Mouse (Mus musculus) brain, embryonic 14.5 days (tissue): ENCODE results near the gene Micu1.

Source experiments
- CTCF ChIP-seq: fragments of 200-500 bp; IDR thresholded peaks from 2 replicates; pipeline ENCODE4 v1.5.1; 2012; ENCODE audit warnings: inconsistent platforms, mild to moderate bottlenecking, moderate library complexity, borderline replicate concordance; ENCODE audit not compliant: insufficient read depth, insufficient read length; ENCODE audit errors: extremely low read depth
- POLR2A ChIP-seq: fragments of 200-500 bp; IDR thresholded peaks from 2 replicates; pipeline ENCODE4 v1.6.1; 2012; ENCODE audit warnings: mild to moderate bottlenecking, inconsistent platforms, borderline replicate concordance; ENCODE audit not compliant: poor library complexity, insufficient read depth, insufficient read length, severe bottlenecking; ENCODE audit errors: extremely low read depth

DNA sequence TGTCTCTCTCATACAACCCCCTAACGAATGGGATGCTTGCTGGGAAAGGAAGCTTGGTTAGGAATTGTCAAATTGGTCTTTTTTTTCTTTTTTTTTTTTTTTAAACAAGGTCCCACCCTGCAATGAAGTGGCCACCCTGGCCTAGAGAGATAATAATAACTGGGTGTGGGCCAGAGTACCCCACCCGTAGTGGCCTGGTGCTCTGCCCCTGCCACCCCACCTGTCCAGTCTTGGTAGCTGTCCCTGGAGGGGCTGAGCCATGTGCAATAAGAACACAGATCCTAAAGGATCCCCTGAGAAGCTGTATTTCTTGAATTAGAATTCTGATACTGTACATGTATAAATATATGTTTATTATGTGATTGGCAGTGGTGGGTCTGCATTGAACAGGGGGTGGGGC lies 196.7 kb downstream of the Micu1 start:
- TF ChIP-seq POLR2A (no peak), CTCF (no peak)
